Mouse (Mus musculus): ENCODE measurements at regions not wholly inside any gene's neighbourhood (a gene's known extent, or its start where the extent isn't known, plus 50 kb on each side); places are given as distances from the start of the nearest gene placed in this dataset.

DNA sequence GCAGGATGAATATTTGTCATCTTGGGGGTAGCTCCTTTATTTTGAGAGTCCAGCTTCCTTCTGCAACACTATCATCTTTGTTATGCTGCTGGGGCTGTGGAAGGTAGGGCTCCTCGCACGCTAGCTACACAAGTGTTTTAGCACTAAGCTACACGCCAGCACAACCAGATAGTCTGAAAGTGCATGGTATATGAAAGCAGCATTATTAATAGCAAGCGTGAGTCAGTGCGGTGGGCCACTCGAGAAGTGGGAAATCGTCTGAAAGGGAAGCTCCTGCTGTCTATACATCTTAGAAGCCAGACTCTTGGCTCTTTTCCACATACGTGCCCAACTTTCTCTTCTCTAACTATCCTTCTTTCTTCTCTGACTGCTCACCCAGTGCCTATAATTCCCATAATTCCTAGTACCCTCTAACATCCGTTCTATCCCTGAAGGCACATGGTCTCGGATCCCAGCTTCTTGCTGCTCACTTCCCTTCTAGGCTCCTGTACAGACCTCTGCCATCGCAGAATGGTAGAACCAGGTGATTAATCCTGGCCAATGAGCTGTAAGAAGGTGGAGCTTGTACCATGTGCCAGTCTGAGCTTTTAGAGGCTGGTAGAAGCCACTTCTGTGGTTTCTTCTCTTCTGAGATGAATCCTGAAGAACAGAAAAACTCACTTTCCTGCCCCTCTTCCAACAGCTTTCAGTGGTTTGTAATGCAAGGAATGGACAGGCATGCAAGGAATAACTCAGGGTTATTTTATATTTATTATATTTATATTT lies 55.5 kb downstream of the E030025P04Rik start:
- DNase-seq (ENCODE audit: low read depth, low spot score): no peak

DNA sequence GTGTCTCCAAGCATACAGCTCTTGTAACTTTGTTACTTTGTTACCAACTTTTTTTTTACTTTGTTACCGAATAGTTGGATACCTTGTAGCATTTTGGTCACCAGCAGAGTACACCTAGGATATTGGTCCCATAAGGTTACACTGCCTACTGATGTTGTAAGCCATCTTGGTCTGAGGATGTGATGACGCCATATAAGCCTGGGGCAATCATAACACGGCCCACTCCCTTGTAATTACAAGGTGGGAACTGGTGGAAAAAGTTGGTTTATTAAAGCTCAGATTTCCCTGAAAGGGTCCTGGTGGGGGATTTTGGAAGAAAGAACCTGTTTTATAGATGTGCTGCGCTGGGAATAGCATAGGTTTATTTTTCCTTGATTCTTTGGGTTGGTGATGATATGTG lies 62.2 kb downstream of the E030025P04Rik start:
- DNase-seq (ENCODE audit: low read depth, low spot score): no peak

DNA sequence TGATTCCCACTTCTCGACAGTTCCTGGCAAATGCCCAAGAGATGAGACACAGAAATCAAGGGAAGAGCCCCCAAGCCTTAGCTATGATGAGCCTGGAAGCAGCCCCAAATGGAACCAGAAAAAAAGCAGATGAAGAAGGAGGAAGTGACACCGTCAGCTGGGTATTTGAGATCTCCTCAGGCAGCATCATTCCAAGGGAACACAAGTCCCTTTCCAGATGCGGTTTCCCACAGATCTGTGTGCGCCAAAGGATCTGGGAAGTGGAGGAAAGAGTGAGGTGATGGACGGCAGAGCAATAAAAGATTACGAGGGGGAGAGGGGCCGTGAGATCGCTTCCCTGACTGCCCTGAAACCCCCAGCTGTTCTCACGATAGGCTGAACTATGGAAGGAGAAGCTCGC lies 62.7 kb downstream of the E030025P04Rik start:
- DNase-seq (ENCODE audit: low read depth, low spot score): no peak

DNA sequence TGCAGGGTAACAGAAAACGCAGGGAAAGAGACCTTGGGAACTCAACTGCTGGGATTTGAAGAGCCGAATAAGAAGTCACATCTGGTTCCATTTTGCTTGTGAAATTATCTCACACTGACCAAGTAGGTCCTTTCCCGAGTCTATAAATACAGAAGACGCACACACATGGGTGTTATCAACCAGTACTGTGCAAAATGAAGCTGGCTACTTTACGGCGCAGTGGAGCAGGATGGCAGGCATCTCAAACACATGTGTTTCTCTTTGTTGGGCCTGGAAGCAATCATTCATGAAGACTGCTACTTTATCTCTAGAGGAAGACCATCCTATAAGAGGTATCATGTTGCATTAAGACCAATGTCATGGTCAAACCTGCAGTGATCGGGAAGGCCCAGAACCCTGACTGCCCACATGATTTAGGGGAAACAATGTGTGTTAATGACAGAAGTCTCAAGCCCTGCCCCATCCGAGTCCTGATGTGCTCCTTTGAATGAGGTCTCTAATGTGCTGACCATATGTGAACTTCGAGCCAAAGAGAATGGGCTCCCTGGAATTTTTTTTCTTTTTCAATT lies 63.2 kb downstream of the E030025P04Rik start:
- no peak for DNase-seq (ENCODE audit: low read depth, low spot score)

DNA sequence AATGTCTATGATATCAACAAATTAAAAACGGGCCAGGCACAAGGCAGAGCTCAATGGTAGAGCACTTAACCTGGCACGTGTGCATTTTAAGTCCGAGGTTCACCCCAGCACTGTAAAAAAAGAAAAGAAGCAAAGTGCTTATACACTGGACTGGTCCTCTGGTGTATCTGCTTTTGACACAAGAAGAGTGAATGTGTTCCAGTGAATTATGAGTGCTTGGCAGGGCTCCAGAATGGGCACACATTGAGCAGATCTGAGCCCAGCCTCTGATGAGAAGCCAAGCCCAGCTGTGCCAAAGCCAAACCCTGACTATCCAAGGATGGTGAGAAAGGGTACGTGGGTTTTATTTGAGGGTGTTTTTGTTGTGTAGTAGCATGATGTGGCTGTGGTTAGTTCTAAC lies 64.7 kb downstream of the E030025P04Rik start:
- peak; percentile 9 for DNase-seq (ENCODE audit: low read depth, low spot score)

DNA sequence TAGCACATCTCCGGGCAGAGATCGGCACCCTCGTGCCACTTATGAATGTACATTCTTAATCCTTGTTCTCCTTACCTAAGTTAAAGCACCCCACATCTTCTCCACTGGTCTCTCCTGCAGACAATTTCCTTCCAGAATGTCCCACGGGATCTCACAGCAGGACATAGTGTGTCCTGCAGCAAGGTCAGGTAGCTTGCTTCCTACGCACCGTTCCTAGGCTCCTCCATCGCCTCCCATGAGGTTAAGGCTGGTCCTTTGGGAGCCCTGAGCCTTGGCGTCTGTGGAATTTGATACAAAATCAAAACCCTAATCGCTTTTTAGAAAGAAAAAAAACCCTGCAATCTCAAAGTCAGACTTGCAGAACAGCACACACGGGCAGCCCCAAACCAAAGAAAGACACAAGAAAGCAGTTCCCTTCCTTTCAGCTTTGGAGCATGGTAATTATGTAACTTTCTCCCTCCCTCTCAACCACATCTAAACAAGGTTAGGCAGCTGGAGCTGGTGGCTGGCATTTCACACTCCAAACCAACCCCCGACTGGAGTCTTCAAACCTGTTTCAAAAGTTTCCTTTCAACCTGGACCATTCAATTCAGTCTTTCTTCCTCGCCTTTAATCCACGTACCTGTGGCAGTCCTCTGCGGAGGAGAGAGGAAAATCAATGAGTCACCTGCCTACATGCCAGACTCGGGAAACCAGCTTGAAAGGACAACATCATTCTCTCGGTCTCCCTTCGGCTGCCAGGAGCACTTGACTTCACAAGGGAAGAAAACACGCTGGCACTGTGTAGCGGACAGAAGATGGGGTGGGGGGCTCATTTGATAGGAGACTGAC lies 67.4 kb downstream of the E030025P04Rik start:
- no peak for DNase-seq (ENCODE audit: low read depth, low spot score)

DNA sequence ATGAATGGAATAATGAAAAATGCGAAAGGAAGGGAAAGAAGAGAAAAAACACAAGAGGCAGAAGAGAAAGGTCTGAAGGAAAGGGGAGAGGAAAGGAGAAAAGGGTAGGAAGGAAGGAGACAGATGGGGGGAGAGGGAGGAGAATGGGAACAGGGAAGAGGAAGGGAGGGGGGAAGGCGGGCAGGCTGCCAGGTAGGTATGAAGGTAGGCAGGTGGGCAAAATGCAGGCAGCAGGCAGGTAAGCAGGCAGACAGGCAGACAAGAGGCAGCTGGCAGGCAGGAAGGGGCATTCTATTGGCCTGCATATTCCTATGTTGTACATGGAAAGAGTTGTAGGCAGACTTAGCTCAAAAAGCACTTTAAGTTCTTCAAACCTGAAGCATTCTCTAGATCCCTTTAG lies 72.8 kb downstream of the E030025P04Rik start:
- no peak for DNase-seq (ENCODE audit: low read depth, low spot score)

DNA sequence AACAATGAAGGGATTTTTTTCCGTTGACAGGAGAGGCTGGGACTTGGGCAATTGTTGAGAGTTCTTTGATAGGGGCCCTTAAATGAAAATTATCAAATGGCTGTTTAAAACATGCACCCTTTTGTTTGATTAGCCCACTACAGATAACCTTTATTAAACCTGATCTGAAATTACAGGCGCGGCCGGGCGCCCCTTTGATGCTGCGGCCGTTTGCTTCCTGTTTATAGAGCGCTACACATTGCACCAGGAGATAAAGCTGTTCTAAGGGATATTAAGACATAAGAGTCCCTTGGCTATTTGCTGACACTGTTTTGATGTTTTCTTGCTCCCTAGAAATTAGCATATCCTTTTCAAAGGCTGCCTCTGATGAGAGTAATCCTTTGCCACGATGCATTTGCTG lies 73.8 kb downstream of the E030025P04Rik start:
- no peak for DNase-seq (ENCODE audit: low read depth, low spot score)

DNA sequence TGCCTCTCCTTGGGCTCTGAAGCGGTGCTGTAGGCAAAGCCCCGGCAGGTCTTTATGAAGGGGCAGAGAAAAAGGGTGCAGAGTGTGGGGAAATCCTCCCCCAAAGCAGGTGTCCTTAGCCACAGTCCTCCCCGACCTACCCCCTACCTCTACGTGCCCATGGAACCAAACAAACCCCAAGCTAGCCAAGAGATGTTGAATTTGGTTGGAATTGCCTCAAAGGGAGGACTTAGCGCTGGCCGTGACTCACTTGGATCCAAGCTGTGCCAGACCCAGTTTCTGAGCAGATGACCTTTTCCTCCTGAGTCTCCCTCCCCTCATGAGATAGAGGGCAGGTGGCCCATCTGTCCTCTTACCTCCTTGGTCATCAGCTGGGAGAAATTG lies 74.9 kb downstream of the E030025P04Rik start:
- DNase-seq (ENCODE audit: low read depth, low spot score): peak; percentile 5

DNA sequence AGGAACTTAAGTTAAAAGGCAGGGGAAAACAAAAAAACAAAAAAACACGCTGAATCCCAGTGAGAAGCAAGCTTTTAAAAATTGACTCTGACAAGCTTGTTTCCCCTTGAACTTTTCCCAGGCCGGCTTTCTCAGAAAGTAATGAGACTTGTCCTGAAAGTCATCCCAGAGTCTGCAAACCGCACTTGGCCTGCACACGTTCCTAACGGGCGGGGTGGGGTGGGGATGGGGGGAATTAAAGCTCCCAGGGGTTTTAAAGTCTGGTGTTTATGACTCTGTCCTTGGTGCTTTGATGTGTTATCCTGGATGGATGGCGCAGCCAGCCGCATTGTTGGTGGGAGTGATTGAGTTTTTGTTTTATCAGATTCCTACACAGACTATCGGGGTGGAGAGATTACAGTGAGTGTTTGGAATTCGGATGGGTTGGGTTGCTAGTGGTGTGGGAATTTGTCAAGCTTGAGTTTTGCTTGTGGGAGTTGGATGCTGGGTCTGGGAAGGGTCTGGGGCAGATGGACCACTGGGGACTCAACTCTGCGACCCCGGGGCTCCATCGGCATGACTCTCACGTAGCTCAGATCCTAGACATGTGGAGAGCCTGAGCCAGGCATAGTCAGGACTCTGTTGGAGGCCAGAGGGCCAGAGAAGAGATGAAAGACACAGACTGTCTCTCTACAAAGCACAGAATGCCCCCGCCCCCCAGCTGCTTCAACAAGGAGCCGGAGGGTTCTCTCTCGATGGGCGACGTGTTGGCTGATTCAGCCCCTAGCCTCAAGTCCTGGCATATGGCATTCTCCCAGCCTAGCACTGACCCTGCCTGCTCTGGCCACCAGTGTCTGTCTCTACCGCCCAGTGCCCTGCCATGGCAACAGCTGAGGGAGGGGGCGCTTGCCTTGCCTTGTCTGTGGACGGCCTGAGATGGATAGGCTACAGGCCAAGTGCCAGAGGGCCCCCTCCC lies 75.5 kb downstream of the E030025P04Rik start:
- peak; percentile 13 for DNase-seq (ENCODE audit: low read depth, low spot score)

DNA sequence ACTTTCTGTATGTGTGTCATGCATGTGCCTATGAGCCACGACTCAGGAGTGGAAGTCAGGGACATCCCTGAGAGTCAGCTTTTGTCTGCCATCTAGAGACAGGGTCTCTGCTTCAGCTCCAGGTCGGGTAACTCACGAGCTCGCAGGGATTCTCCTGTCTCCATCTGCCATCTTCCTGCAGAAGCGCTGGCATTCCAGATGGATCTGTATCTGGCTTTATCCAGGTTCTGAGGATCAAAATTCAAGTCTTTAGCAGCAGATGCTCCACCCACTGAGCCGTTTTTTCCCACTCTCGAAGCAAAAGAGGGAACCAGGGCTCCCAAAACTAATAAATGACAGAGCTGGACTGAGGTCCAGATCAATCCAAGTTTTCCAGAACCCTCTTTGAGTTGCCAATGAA lies 76.4 kb downstream of the E030025P04Rik start:
- no peak for DNase-seq (ENCODE audit: low read depth, low spot score)

DNA sequence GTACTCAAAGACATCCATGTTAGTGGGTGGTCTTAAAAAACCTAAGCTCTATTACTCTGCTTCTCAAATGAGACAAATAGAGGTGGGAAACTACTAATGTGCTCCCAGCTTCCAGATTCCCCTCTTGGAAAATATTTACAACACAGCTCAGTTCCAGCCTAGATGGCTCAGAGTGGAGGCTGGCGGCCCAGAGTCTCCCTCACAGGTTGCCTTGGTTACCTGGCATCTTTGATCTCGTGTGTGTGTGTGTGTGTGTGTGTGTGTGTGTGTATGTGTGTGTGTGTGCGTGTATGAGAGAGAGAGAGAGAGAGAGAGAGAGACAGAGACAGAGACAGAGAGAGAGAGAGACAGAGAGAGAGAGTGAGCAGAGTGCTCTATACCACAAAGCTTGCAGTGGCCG lies 82.2 kb downstream of the E030025P04Rik start:
- DNase-seq (ENCODE audit: low read depth, low spot score): no peak

DNA sequence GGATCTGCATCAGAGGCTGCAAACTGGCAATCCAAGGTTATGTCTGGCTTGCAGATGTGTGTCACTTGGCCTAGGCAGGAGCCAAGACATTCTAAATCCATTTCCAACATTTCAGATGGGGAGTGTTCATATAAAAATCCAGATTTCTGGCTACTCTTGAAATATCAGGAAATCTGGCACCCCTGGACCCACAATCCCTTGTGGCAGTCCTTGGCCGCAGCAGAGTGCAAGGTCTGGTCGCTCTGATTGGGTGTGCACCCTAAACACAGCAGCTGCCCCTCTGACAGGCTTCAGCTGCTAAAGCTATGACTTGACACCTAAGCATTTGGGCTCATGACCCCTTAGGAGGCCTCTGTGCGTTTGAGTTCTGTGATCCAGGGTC lies 83.7 kb downstream of the E030025P04Rik start:
- peak; percentile 8 for DNase-seq (ENCODE audit: low read depth, low spot score)

DNA sequence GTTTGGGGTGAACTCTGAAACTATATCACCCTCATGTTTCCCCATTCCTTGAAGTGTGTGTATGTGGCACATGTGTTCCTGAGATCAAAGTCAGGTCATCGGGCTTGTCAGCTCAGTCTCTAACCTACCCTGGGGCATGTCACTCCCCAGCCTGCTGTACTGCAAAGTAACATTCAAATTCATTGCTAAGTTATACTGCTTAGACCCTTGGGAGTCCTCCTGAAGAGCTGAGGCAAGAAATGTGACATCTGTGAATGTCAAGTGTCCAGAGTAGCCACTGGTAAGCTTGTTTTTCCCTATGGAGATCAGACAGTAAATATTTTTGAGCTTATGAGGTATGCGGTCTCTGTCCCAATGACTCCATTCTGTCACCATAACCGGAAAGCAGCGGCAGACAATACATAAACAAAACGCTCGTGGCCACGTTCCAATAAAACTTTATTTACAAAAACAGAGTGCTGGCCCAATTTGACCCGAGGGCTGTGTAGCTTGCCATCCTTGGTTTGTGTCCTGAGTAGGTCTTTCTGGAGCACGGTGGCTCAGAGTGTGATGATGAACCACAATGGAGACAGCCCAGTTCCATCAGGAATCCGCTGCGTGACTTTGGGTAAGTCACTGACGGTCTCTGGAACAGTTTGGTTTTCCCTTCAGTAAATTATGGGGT lies 84.2 kb downstream of the E030025P04Rik start:
- no peak for DNase-seq (ENCODE audit: low read depth, low spot score)

DNA sequence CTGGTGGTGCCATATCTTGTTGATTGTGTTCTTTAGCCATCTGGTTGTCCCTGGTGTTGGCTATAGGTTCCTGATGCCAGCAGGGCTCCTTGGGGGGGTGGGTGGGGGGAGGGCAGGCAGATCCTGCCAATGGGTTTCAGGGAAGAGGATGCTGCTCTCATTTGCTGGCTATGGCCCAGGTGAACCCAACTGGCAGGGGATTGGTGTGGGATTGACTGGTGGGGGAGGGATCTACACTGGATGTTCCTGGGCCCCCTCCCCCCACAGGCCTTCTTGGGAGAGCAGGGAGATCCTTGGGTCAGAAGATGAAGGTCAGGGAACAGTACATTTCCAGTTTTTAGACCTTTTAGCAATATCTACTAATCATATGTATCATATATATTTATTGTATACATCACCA lies 86.1 kb downstream of the E030025P04Rik start:
- no peak for DNase-seq (ENCODE audit: low read depth, low spot score)

DNA sequence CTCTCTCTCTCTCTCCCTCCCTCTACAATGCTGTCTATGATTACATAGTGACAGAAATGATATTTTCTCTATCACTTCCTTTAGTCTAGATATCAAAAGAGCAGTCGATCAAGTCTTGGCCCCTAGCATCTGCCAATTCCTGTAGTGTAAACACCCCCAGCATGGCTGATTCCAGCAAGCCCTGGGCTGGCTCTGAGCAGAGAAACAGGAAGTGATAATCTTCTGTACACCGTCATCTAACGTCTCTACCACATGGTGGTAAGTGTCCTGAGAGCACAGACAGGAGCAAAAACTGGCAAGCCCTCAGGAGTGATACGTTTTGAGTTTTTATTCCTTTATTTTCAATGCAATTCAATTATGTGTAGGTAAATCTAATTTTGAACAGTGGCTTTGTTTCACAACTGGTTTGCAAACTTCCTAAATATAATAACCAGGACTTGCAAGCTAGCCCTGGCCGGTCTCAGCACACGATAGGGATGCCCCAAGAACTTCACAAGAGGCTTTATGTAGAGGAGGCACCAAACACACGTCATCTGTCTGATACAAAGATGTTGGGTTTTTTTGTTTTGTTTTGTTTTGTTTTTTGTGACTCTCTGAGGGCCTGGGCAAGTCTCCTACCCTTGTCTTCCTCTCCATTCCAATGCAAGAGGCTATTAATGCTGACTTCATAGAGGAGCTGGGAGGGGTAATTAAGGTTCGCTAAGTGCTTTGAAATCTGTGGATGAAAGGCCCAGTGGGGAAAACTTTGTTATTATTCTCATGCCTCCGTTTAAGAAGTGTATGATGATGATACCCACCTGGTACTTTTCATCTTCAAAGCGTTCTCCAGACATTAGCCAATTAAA lies 95.7 kb downstream of the E030025P04Rik start:
- DNase-seq (ENCODE audit: low read depth, low spot score): no peak

DNA sequence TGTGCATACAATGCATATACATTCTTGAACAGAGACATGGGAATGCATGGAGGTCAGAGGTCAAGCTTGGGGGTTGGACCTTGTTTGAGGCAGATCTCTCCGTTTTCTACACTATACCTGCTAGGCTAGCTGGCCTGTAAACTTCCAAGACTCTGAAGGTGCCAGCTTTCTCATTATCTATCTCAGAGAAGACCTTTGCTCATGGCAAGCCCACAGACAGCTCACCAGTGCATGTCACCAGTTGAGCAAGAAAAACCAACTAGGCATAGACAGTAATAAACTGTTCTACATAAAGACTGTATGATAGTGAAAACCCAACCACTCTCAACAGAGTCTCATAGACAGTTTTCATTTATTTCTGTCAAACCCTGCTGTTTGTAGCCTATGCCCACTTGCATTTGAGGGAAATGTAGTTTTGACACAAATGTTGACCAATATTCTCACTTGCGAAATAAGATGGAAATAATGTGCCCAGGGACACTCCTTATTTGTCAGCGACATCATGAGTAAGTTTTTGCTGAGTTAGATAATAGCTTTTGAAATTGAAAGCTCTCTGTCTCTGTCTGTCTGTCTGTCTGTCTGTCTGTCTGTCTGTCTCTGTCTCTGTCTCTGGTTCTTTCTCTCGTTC lies 96.6 kb downstream of the E030025P04Rik start:
- no peak for DNase-seq (ENCODE audit: low read depth, low spot score)

DNA sequence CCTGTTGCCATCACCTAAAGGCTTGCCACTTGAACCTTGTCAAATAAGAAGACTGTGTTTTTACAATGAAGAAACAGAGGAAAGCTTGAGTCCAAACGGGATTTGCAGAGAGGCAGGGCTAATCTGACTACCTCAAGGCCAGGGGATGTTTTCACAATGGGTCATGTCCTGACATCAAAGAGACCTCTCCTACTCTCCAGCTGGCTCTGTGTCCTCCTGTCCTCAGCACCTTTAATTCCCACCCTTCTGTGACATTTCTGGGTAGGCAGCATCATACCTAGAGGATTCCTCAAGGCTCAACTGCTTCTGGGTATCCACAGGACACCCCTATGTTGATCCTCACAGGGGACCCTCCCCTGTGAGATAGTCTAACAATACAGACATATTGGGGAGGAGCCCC lies 97.7 kb downstream of the E030025P04Rik start:
- DNase-seq (ENCODE audit: low read depth, low spot score): no peak

DNA sequence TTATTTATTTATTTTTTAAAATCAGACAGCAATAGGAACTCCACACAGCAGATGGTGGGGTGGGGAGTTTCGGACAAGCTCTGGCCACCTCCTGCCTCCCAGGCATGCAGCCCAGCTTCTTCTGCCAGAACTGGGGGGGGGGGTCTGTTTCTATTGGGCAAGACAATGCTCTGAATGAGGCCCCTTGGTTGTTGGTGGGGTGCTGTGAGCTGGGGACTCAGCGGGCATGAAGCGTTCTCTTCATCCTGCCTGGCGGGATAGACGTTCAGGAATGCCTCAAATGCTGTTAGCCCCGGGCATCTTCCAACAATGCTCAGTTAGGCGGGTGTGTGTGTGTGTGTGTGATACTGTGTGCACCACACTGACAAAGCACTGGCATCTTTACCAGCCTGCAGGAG lies 103.7 kb downstream of the E030025P04Rik start:
- DNase-seq (ENCODE audit: low read depth, low spot score): no peak
